Mouse (Mus musculus): Measurements from ENCODE around the gene Epb41l4b. TPM values are rescaled to one million over a fixed set of nuclear protein-coding genes. Genes with fewer than 3 reads are reported as not detected.
A peak's percentile ranks its signal among the peaks of the same experiment; 100 is the strongest.

Gene Epb41l4b
- polyA plus RNA-seq, 1 experiment from 2014 or later = 8.4 TPM

DNA sequence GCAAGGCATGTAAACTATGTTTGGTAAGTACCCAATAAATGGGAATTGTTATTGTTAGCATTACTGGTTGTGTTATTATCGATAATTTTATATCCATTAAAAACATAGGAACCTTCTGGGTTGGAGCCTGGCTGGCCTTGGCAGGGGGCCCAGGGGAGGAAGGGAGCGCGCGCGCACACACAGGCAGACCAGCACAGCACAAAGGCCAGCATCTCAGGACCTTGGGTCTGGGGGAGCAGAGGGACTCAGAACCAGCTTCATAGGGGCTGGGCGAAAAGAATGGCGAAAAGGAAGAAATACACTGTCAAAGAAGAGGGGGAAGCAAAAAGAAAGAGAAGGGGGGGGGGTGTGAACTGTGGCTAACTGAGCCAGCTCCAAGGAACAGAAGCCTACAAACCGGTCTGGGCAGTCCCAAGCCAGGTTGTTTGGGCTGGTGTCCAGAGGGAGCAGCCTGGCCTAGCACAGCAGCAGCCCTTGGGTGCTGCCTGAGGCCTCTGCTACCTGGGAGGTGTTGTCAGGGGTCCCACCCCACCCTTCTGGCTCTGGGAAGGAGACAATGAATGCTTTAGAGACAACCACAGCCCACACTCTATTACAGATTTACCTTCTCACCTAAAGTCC is 13.4 kb upstream of the Epb41l4b start:
- peaks cover 7% of the 10 kb centered on the region for H3K4me1 ChIP-seq (ENCODE audit: insufficient read depth)
- H3K27me3 ChIP-seq (ENCODE audit: insufficient read depth, low read length) = no peaks in the 10 kb centered on the region
- no peak for DNase-seq
- no peak for ATAC-seq
- WGBS (ENCODE audit: insufficient replicate concordance) = 84% methylated on average over 8 of the region's 8 CpGs
- no peak overlapping the region for H3K4me3 ChIP-seq (ENCODE audit: low read depth, low read length)
- TF ChIP-seq EP300 (IDR thresholded peaks at IDR 0.05; ENCODE audit: low read depth) (no peak), CTCF (IDR thresholded peaks at IDR 0.05; ENCODE audit: low read depth) (no peak)
- no peak overlapping the region for H3K27ac ChIP-seq (ENCODE audit: low read depth)
- no peak overlapping the region for H3K4me2 ChIP-seq (ENCODE audit: low read depth, low read length)
- H3K9me3 ChIP-seq (ENCODE audit: low read length) = no peaks in the 10 kb centered on the region
- no peaks in the 10 kb centered on the region for H3K36me3 ChIP-seq (replicated peaks; ENCODE audit: insufficient read depth, low read length)
- no peak overlapping the region for H3K9ac ChIP-seq (replicated peaks)

DNA sequence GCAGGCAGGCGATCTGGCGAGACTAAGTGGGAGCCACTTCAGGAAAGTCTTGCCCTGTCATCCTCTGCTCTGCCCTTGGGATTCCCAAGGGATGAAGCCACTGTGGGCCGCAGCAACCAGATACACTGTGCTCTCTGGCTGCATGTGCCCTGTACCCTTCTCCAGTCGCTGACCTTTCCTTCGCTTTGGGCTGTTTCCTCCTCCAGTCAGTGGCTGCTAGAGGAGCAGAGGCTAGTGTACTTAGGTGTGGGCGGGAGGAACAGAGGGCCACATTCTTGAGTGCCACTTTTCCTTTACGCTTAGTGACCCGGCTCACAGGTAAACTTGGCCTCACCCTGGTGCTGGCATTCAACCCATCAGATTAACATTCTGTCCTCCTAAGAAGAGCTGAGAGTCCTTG is 10.6 kb upstream of the Epb41l4b start:
- Histone ChIP-seq H3K4me3 (ENCODE audit: low read depth, low read length) (0 out of 2 replicates have a peak overlapping the region, but pooled peaks have one; percentile 19), H3K4me1 (ENCODE audit: insufficient read depth) (peaks cover 7% of the 10 kb centered on the region), H3K27ac (ENCODE audit: low read depth) (0 out of 2 replicates have a peak overlapping the region, but pooled peaks have one; percentile 11), H3K9me3 (ENCODE audit: low read length) (no peaks in the 10 kb centered on the region), H3K4me2 (ENCODE audit: low read depth, low read length) (peak overlapping the region; percentile 61), H3K27me3 (ENCODE audit: insufficient read depth, low read length) (no peaks in the 10 kb centered on the region), H3K36me3 (replicated peaks; ENCODE audit: insufficient read depth, low read length) (no peaks in the 10 kb centered on the region), H3K9ac (replicated peaks) (no peak overlapping the region)
- 53% methylated on average over 8 of the region's 8 CpGs for WGBS (ENCODE audit: insufficient replicate concordance)
- no peak for DNase-seq
- peak; percentile 25 for ATAC-seq
- no peak for TF ChIP-seq CTCF (IDR thresholded peaks at IDR 0.05; ENCODE audit: low read depth)
- no peak for TF ChIP-seq EP300 (IDR thresholded peaks at IDR 0.05; ENCODE audit: low read depth)

DNA sequence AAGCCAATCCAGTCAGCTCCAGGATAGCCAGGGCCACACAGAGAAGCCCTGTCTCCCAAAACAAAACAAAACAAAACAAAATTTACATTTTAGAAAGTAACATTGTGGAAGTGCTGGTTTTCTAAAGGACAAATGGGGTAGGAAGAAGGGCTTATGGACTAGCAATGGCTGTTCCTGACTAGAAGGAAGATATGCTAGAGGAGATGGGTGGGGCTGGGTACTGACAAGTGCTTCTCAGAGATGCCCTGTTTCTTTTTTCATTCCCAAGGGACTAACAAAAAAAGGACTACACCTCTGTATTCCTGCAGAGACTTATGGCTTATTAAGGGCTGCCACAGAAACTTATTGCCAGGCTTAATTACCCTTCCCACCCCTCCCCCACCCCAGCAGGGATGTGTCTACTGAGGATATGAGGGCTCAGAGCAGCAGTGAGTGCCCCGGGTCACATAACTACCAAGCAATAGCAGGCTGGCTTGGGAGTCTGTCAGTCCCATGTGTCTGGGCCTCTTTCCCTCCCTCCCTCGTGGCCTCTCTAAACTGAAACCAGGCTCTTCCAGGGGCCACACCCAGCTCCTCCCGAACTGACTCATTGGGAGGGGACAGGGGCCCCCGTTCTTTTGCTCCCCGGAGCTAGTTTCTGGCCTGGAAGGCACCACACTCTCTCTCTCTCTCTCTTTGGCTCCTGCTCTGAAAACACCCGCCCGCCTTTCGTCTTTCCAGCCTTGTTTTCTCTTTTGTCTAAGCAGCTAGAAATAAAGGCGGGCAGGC is 10.0 kb upstream of the Epb41l4b start:
- peaks cover 7% of the 10 kb centered on the region for H3K4me1 ChIP-seq (ENCODE audit: insufficient read depth)

DNA sequence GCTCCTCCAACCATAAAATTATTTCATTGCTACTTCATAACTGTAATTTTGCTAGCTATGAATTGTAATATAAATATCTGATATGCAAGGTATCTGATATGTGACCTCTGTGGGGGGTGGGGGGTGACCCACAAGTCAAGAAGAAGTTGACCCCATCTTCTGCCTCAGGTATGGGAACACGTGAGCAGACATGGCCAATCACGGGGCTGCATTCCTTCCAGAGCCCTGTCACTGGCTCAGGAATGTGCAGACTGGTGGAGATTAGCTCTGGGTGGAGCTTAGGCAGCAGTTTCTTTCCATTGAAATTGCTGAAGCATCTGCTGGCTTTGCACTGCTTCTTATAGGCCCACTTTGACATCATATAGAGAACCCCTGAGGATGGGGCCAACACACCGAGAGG is 4.9 kb upstream of the Epb41l4b start:
- Histone ChIP-seq H3K9ac (replicated peaks) (no peak overlapping the region), H3K4me3 (ENCODE audit: low read depth, low read length) (no peak overlapping the region), H3K27me3 (ENCODE audit: insufficient read depth, low read length) (0 out of 2 replicates have a peak, but pooled peaks cover 7% of the 10 kb centered on the region), H3K4me2 (ENCODE audit: low read depth, low read length) (no peak overlapping the region), H3K9me3 (ENCODE audit: low read length) (no peaks in the 10 kb centered on the region), H3K36me3 (replicated peaks; ENCODE audit: insufficient read depth, low read length) (no peaks in the 10 kb centered on the region), H3K4me1 (ENCODE audit: insufficient read depth) (peaks cover under 1% of the 10 kb centered on the region; the same call in 1 of the 2 replicates), H3K27ac (ENCODE audit: low read depth) (no peak overlapping the region)
- DNase-seq (no peak), ATAC-seq (no peak)
- TF ChIP-seq CTCF (IDR thresholded peaks at IDR 0.05; ENCODE audit: low read depth) (no peak), EP300 (IDR thresholded peaks at IDR 0.05; ENCODE audit: low read depth) (no peak)
- WGBS (ENCODE audit: insufficient replicate concordance) = 58% methylated on average over 3 of the region's 3 CpGs

More for the DNA sequence above, 10.0 kb upstream of the Epb41l4b start:
- H3K4me2 ChIP-seq (ENCODE audit: low read depth, low read length) = peak overlapping the region; percentile 61
- H3K27ac ChIP-seq (ENCODE audit: low read depth) = 0 out of 2 replicates have a peak overlapping the region, but pooled peaks have one; percentile 11
- H3K4me3 ChIP-seq (ENCODE audit: low read depth, low read length) = peak overlapping the region; percentile 19; the same call in 1 of the 2 replicates
- H3K27me3 ChIP-seq (ENCODE audit: insufficient read depth, low read length) = no peaks in the 10 kb centered on the region
- WGBS (ENCODE audit: insufficient replicate concordance) = 24% methylated on average over 9 of the region's 9 CpGs
- ATAC-seq (peak; percentile 85), DNase-seq (peak; percentile 37)
- no peaks in the 10 kb centered on the region for H3K36me3 ChIP-seq (replicated peaks; ENCODE audit: insufficient read depth, low read length)
- TF ChIP-seq CTCF (IDR thresholded peaks at IDR 0.05; ENCODE audit: low read depth) = no peak
- no peak for TF ChIP-seq EP300 (IDR thresholded peaks at IDR 0.05; ENCODE audit: low read depth)
- H3K9me3 ChIP-seq (ENCODE audit: low read length) = no peaks in the 10 kb centered on the region
- no peak overlapping the region for H3K9ac ChIP-seq (replicated peaks)

- Histone ChIP-seq H3K4me3 (ENCODE audit: low read depth, low read length) (peak overlapping the region; percentile 58), H3K36me3 (replicated peaks; ENCODE audit: insufficient read depth, low read length) (no peaks in the 10 kb centered on the region), H3K27me3 (ENCODE audit: insufficient read depth, low read length) (peaks cover 25% of the 10 kb centered on the region), H3K27ac (ENCODE audit: low read depth) (peak overlapping the region; percentile 39), H3K4me1 (ENCODE audit: insufficient read depth) (peaks cover 10% of the 10 kb centered on the region), H3K4me2 (ENCODE audit: low read depth, low read length) (peak overlapping the region; percentile 82), H3K9me3 (ENCODE audit: low read length) (no peaks in the 10 kb centered on the region), H3K9ac (replicated peaks) (peak overlapping the region; percentile 64)
- TF ChIP-seq EP300 (IDR thresholded peaks at IDR 0.05; ENCODE audit: low read depth) (no peak), CTCF (IDR thresholded peaks at IDR 0.05; ENCODE audit: low read depth) (no peak)
- ATAC-seq (peak; percentile 5; the same call in 1 of the 2 replicates), DNase-seq (peak; percentile 35)
- 4% methylated on average over 31 of the region's 43 CpGs for whole genome bisulfite sequencing (ENCODE audit: insufficient replicate concordance)
These were observed 737 bp downstream of the Epb41l4b start for GRCm38 (mm10) chr4:57142374-57143025.

GRCm38 (mm10) chr4:57141908-57142361 is 1.3 kb downstream of the Epb41l4b start:
- peak overlapping the region; percentile 34; the same call in 1 of the 2 replicates for H3K27ac ChIP-seq (ENCODE audit: low read depth)
- peak overlapping the region; percentile 82 for H3K4me2 ChIP-seq (ENCODE audit: low read depth, low read length)
- H3K9me3 ChIP-seq (ENCODE audit: low read length) = no peaks in the 10 kb centered on the region
- H3K27me3 ChIP-seq (ENCODE audit: insufficient read depth, low read length) = peaks cover 25% of the 10 kb centered on the region
- no peak for TF ChIP-seq CTCF (IDR thresholded peaks at IDR 0.05; ENCODE audit: low read depth)
- WGBS (ENCODE audit: insufficient replicate concordance) = 4% methylated on average over 26 of the region's 26 CpGs
- H3K4me3 ChIP-seq (ENCODE audit: low read depth, low read length) = peak overlapping the region; percentile 58
- no peaks in the 10 kb centered on the region for H3K36me3 ChIP-seq (replicated peaks; ENCODE audit: insufficient read depth, low read length)
- H3K4me1 ChIP-seq (ENCODE audit: insufficient read depth) = peaks cover 11% of the 10 kb centered on the region
- DNase-seq = peak; percentile 38
- peak overlapping the region; percentile 64 for H3K9ac ChIP-seq (replicated peaks)
- no peak for ATAC-seq
